9 mouse cellular contexts compared by ENCODE assay signal in genomic region chr6:86570830-86571229, GRCm38 (mm10). TPM values are rescaled to one million over a fixed set of nuclear protein-coding genes. Genes with fewer than 3 reads are reported as not detected.
A peak's percentile ranks its signal among the peaks of the same experiment; 100 is the strongest.
DNase-seq lines count a peak whose midpoint lies in the region; ATAC-seq lines count a peak whose summit lies in the region.
"Had no signal": no experiment of that assay in that cellular context is flagged by ENCODE, and none has a peak within 500 bp of the region (broad histone marks: within the 10 kb centered on the region; RNA-seq: fewer than 3 reads in every experiment).

No protein-coding gene starts in this region.

- H3K4me1 ChIP-seq in limb, embryonic 12.5 days (replicated peaks) = peaks cover 8% of the 10 kb centered on the region; the same call in 1 of the 2 replicates
- H3K4me1 ChIP-seq in limb, embryonic 10.5 days = no peaks in the 10 kb centered on the region
- peaks cover 10% of the 10 kb centered on the region; the same call in 1 of the 2 replicates for H3K4me1 ChIP-seq in embryonic facial prominence, embryonic 10.5 days
- H3K4me1 ChIP-seq in midbrain, embryonic 16.5 days (ENCODE audit: control insufficient read depth, insufficient read depth, low read length) = no peaks in the 10 kb centered on the region

- WGBS in limb, embryonic 12.5 days = 55% methylated on average over 9 of the region's 9 CpGs
- 62% methylated on average over 9 of the region's 9 CpGs for WGBS in limb, embryonic 10.5 days
- 55% methylated on average over 9 of the region's 9 CpGs for WGBS in embryonic facial prominence, embryonic 10.5 days
- WGBS in midbrain, embryonic 16.5 days = 72% methylated on average over 9 of the region's 9 CpGs

- H3K9ac ChIP-seq in limb, embryonic 12.5 days (replicated peaks) = 0 out of 2 replicates have a peak overlapping the region, but pooled peaks have one; percentile 8
- no peak overlapping the region for H3K9ac ChIP-seq in midbrain, embryonic 16.5 days (ENCODE audit: low read depth, low read length)

- no peak overlapping the region for H3K4me2 ChIP-seq in limb, embryonic 12.5 days
- H3K4me2 ChIP-seq in midbrain, embryonic 16.5 days (ENCODE audit: low read length) = no peak overlapping the region

- H3K4me3 ChIP-seq in limb, embryonic 12.5 days (replicated peaks) = no peak overlapping the region
- H3K4me3 ChIP-seq in limb, embryonic 10.5 days = no peak overlapping the region
- no peak overlapping the region for H3K4me3 ChIP-seq in embryonic facial prominence, embryonic 10.5 days
- no peak overlapping the region for H3K4me3 ChIP-seq in midbrain, embryonic 16.5 days (ENCODE audit: low read depth, low read length)
- H3K4me3 ChIP-seq: erythroblast, embryonic 14.5 days had no signal

- H3K27ac ChIP-seq in limb, embryonic 12.5 days = no peak overlapping the region
- H3K27ac ChIP-seq in limb, embryonic 10.5 days = no peak overlapping the region
- H3K27ac ChIP-seq in embryonic facial prominence, embryonic 10.5 days (replicated peaks) = peak overlapping the region; percentile 35; the same call in 1 of the 2 replicates
- H3K27ac ChIP-seq in midbrain, embryonic 16.5 days (ENCODE audit: low read length) = no peak overlapping the region

- no peaks in the 10 kb centered on the region for H3K27me3 ChIP-seq in limb, embryonic 12.5 days
- H3K27me3 ChIP-seq in limb, embryonic 10.5 days (ENCODE audit: low read depth, poor library complexity, severe bottlenecking) = no peaks in the 10 kb centered on the region
- H3K27me3 ChIP-seq in embryonic facial prominence, embryonic 10.5 days (replicated peaks; ENCODE audit: low read depth, poor library complexity, severe bottlenecking) = no peaks in the 10 kb centered on the region
- no peaks in the 10 kb centered on the region for H3K27me3 ChIP-seq in midbrain, embryonic 16.5 days (ENCODE audit: control insufficient read depth, insufficient read depth, low read depth, low read length)

- no peak for DNase-seq in limb, embryonic 10.5 days (ENCODE audit: low spot score)
- no peak for DNase-seq in embryonic facial prominence, embryonic 10.5 days (ENCODE audit: low spot score)
- peak; percentile 42 for DNase-seq in kidney, postnatal 10 days
- no peak for DNase-seq in left cerebral cortex, adult 9 months (ENCODE audit: low spot score in 2 of 2)
- DNase-seq in layer of hippocampus, adult 18-20 months (ENCODE audit: low spot score in 2 of 2) = no peak

- peaks cover 11% of the 10 kb centered on the region for H3K36me3 ChIP-seq in limb, embryonic 12.5 days
- peaks cover 6% of the 10 kb centered on the region for H3K36me3 ChIP-seq in limb, embryonic 10.5 days
- peaks cover 14% of the 10 kb centered on the region for H3K36me3 ChIP-seq in embryonic facial prominence, embryonic 10.5 days (replicated peaks)
- H3K36me3 ChIP-seq in midbrain, embryonic 16.5 days (ENCODE audit: control insufficient read depth, insufficient read depth, low read length) = peaks cover 9% of the 10 kb centered on the region

- ATAC-seq in limb, embryonic 12.5 days (ENCODE audit: insufficient number of reproducible peaks, insufficient read depth, low FRiP score, low TSS enrichment, low read depth) = no peak
- ATAC-seq in neutrophil, adult 5-6 weeks (ENCODE audit: extremely low read depth, insufficient number of reproducible peaks, low FRiP score, poor library complexity, severe bottlenecking) = peak; percentile 90
- no peak for ATAC-seq in midbrain, embryonic 16.5 days

- no peaks in the 10 kb centered on the region for H3K9me3 ChIP-seq in limb, embryonic 12.5 days
- no peaks in the 10 kb centered on the region for H3K9me3 ChIP-seq in limb, embryonic 10.5 days (replicated peaks)
- no peaks in the 10 kb centered on the region for H3K9me3 ChIP-seq in embryonic facial prominence, embryonic 10.5 days
- no peaks in the 10 kb centered on the region for H3K9me3 ChIP-seq in midbrain, embryonic 16.5 days (replicated peaks; ENCODE audit: control insufficient read depth, low read length, poor library complexity, severe bottlenecking)

RNA-seq across cellular contexts. Expression of gene Pcbp1, which starts 44.7 kb away (rescaled TPM):
- polyA plus RNA-seq in limb, embryonic 12.5 days (2016; fragmentation: Nextera tagmentation; extraction: Ambion mirVana) = 546 and 583 TPM in 2 replicates
- polyA plus RNA-seq in limb, embryonic 10.5 days (2016; fragmentation: Nextera tagmentation; extraction: Ambion mirVana) = 562 and 618 TPM in 2 replicates
- 560 and 592 TPM in 2 replicates for polyA plus RNA-seq in embryonic facial prominence, embryonic 10.5 days (2016; fragmentation: Nextera tagmentation; extraction: Ambion mirVana)
- 35.6 and 38.3 TPM in 2 replicates for total RNA-seq in neutrophil, adult 5-6 weeks (2017)
- polyA plus RNA-seq in midbrain, embryonic 16.5 days (2015; fragmentation: Nextera tagmentation; extraction: Ambion mirVana) = 190 and 269 TPM in 2 replicates
- total RNA-seq in layer of hippocampus, adult 18-20 months (2021) = 100 to 1,000 TPM; 197 to 204 TPM

RNA-seq across cellular contexts. Expression of gene Asprv1, which starts 57.1 kb away (rescaled TPM):
- 1.2 and 1.3 TPM in 2 replicates for polyA plus RNA-seq in limb, embryonic 12.5 days (2016; fragmentation: Nextera tagmentation; extraction: Ambion mirVana)
- 0.87 and 1.6 TPM in 2 replicates for polyA plus RNA-seq in limb, embryonic 10.5 days (2016; fragmentation: Nextera tagmentation; extraction: Ambion mirVana)
- 0.69 and 1.3 TPM in 2 replicates for polyA plus RNA-seq in embryonic facial prominence, embryonic 10.5 days (2016; fragmentation: Nextera tagmentation; extraction: Ambion mirVana)
- total RNA-seq in neutrophil, adult 5-6 weeks (2017) = 195 and 207 TPM in 2 replicates
- 0.45 and 0.62 TPM in 2 replicates for polyA plus RNA-seq in midbrain, embryonic 16.5 days (2015; fragmentation: Nextera tagmentation; extraction: Ambion mirVana)
- 1 to 10 TPM; 1.2 to 1.8 TPM for total RNA-seq in layer of hippocampus, adult 18-20 months (2021)
- polyA plus RNA-seq: erythroblast, embryonic 14.5 days had no signal
